Mouse (Mus musculus): ENCODE data around the gene Gast.

GRCm38 (mm10) chr11:100379311-100379710, 45.1 kb downstream of the Gast start:
- TF ChIP-seq CTCF (IDR thresholded peaks at IDR 0.05; ENCODE audit: insufficient read depth, low read length) (no peak), POLR2A (IDR thresholded peaks at IDR 0.05; ENCODE audit: borderline replicate concordance, extremely low read depth, low read depth, low read length) (no peak)

Measured in lung, adult 2 months (tissue).